Mouse (Mus musculus) gastrocnemius, postnatal 4 days (tissue): Measurements from ENCODE around the gene Tmem236. TPM values are rescaled to one million over a fixed set of nuclear protein-coding genes. Genes with fewer than 3 reads are reported as not detected.
"Not testable (repeated sequence)": the region's sequence is repeated elsewhere in the genome, so short reads cannot be mapped to it uniquely, and the experiment has no call there.

Experiments
- DNase-seq, 2 experiments: peaks; one replicate each; pipeline ENCODE4 v3.0.0; 2021 to 2022; ENCODE audit warnings: low spot score in 2 of 2, mixed read lengths in 2 of 2
- total RNA-seq, 2 experiments: library from RNA; stranded (reverse); gene quantifications; 2 replicates each; pipeline ENCODE4 v1.2.3; 2021

Gene Tmem236
- total RNA-seq, 2 experiments from 2014 or later, result 0.08 to 0.12 TPM

- DNase-seq, result no peak
These were observed 17.3 kb downstream of the Tmem236 start for GRCm38 (mm10) chr2:14191601-14192000.

- no peak for DNase-seq
These were observed 17.7 kb downstream of the Tmem236 start for GRCm38 (mm10) chr2:14192046-14192445.

GRCm38 (mm10) chr2:14198325-14198903 is 24.1 kb downstream of the Tmem236 start:
- DNase-seq, result not testable (repeated sequence)

GRCm38 (mm10) chr2:14199621-14200020 is 25.3 kb downstream of the Tmem236 start:
- no peak for DNase-seq

GRCm38 (mm10) chr2:14200879-14201445 is 26.6 kb downstream of the Tmem236 start:
- DNase-seq, result not testable (repeated sequence)

- DNase-seq, result no peak
These were observed 30.0 kb downstream of the Tmem236 start for GRCm38 (mm10) chr2:14204308-14204707.

GRCm38 (mm10) chr2:14206798-14207197 is 32.5 kb downstream of the Tmem236 start:
- DNase-seq, result no peak

GRCm38 (mm10) chr2:14210731-14211130 is 36.4 kb downstream of the Tmem236 start:
- DNase-seq, result no peak

- DNase-seq, result no peak
These were observed 37.3 kb downstream of the Tmem236 start for GRCm38 (mm10) chr2:14211606-14212005.

GRCm38 (mm10) chr2:14214764-14215163 is 40.4 kb downstream of the Tmem236 start:
- DNase-seq, result no peak

GRCm38 (mm10) chr2:14216653-14217052 is 42.3 kb downstream of the Tmem236 start:
- no peak for DNase-seq

GRCm38 (mm10) chr2:14218126-14218525 is 43.8 kb downstream of the Tmem236 start:
- DNase-seq, result no peak

GRCm38 (mm10) chr2:14224387-14224786 is 50.1 kb downstream of the Tmem236 start:
- DNase-seq, result no peak

GRCm38 (mm10) chr2:14228495-14228894 is 54.2 kb downstream of the Tmem236 start:
- DNase-seq, result no peak

GRCm38 (mm10) chr2:14229149-14229548 is 54.8 kb downstream of the Tmem236 start, which contains the start of gene Mrc1:
Gene Mrc1 (plus strand): TSS chr2:14229392.
- no peak for DNase-seq

- no peak for DNase-seq
These were observed 55.7 kb downstream of the Tmem236 start for GRCm38 (mm10) chr2:14229979-14230378.

GRCm38 (mm10) chr2:14232897-14233296 is 58.6 kb downstream of the Tmem236 start:
- DNase-seq, result no peak

GRCm38 (mm10) chr2:14233983-14234382 is 59.7 kb downstream of the Tmem236 start:
- no peak for DNase-seq

- DNase-seq, result no peak
These were observed 61.0 kb downstream of the Tmem236 start for GRCm38 (mm10) chr2:14235319-14235718.

- DNase-seq, result no peak
These were observed 62.6 kb downstream of the Tmem236 start for GRCm38 (mm10) chr2:14236920-14237319.

GRCm38 (mm10) chr2:14237723-14238122 is 63.4 kb downstream of the Tmem236 start:
- peak in 1 of 2 experiments; percentile 21 for DNase-seq

- DNase-seq, result no peak
These were observed 64.8 kb downstream of the Tmem236 start for GRCm38 (mm10) chr2:14239151-14239550.

GRCm38 (mm10) chr2:14244157-14244556 is 69.8 kb downstream of the Tmem236 start:
- no peak for DNase-seq
